Mouse (Mus musculus) hindbrain, embryonic 14.5 days (tissue): ENCODE measurements around the gene Amacr. TPM values are rescaled to one million over a fixed set of nuclear protein-coding genes. Genes with fewer than 3 reads are reported as not detected.

Source experiments
- ATAC-seq: fragments of 200-750 bp; cut with Nextera tagmentation; 2 replicates; pipeline ENCODE4 v1.8.0; 2017; ENCODE audit warnings: moderate number of reproducible peaks, mild to moderate bottlenecking, moderate TSS enrichment, moderate library complexity; ENCODE audit not compliant: low FRiP score
- DNase-seq: peaks from one replicate; pipeline ENCODE4 v3.0.0-alpha.2; 2015; ENCODE audit warnings: low spot score
- H3K27ac ChIP-seq: fragments of 300-500 bp; sonication (generic); 2 replicates; pipeline ENCODE4 v1.5.1; 2014; ENCODE audit warnings: mild to moderate bottlenecking, moderate library complexity
- H3K27me3 ChIP-seq: fragments of 300-500 bp; sonication (generic); 2 replicates; pipeline ENCODE4 v1.6.1; 2014; ENCODE audit warnings: mild to moderate bottlenecking, low read length, mixed read lengths; ENCODE audit not compliant: control insufficient read depth, insufficient read depth
- H3K36me3 ChIP-seq: fragments of 300-500 bp; sonication (generic); replicated peaks from 2 replicates; pipeline ENCODE4 v1.6.1; 2014; ENCODE audit not compliant: control insufficient read depth, insufficient read depth
- H3K4me1 ChIP-seq: fragments of 300-500 bp; sonication (generic); replicated peaks from 2 replicates; pipeline ENCODE4 v1.6.1; 2014; ENCODE audit warnings: antibody characterized with exemption, low read length, mixed read lengths; ENCODE audit not compliant: control insufficient read depth, insufficient read depth
- H3K4me2 ChIP-seq: fragments of 300-500 bp; sonication (generic); replicated peaks from 2 replicates; pipeline ENCODE4 v1.6.1; 2014; ENCODE audit warnings: mild to moderate bottlenecking, moderate library complexity
- H3K4me3 ChIP-seq: fragments of 300-500 bp; sonication (generic); replicated peaks from 2 replicates; pipeline ENCODE4 v1.5.1; 2014; ENCODE audit warnings: mild to moderate bottlenecking, low read length
- H3K9ac ChIP-seq: fragments of 300-500 bp; sonication (generic); 2 replicates; pipeline ENCODE4 v1.6.1; 2014
- H3K9me3 ChIP-seq: fragments of 300-500 bp; sonication (generic); 2 replicates; pipeline ENCODE4 v1.6.1; 2016; ENCODE audit warnings: low read length; ENCODE audit not compliant: control insufficient read depth
- WGBS: fragments of 180-500 bp; shearing (Covaris S2); extraction: QIAGEN DNeasy Blood & Tissue Kit; methylation state at CpG from one replicate; pipeline ENCODE4 v1.1.7; 2014; 5-methylcytosine and 5-hydroxymethylcytosine counted together
- polyA plus RNA-seq: library from polyadenylated mRNA; unstranded; fragments of >200 nt; fragmentation: Nextera tagmentation; extraction: Ambion mirVana; gene quantifications from 2 replicates; pipeline ENCODE4 v1.2.1, GENCODE M21; 2014

Gene Amacr
- polyA plus RNA-seq, 1 experiment from 2014 or later, result 16.7 TPM

- Histone ChIP-seq H3K36me3 (no peaks in the 10 kb centered on the region), H3K4me2 (peak overlapping the region; percentile 81), H3K27ac (no peak overlapping the region), H3K4me1 (peaks cover 15% of the 10 kb centered on the region), H3K4me3 (0 out of 2 replicates have a peak overlapping the region, but pooled peaks have one; percentile 39), H3K9me3 (no peaks in the 10 kb centered on the region), H3K9ac (no peak overlapping the region), H3K27me3 (peaks cover 42% of the 10 kb centered on the region)
- no peak for ATAC-seq
- WGBS, result 3% methylated on average over 12 of the region's 12 CpGs
- peak; percentile 92 for DNase-seq
Measured at GRCm38 (mm10) chr15:11038476-11038875, 56.9 kb downstream of the Amacr start.

GRCm38 (mm10) chr15:11040067-11040466, 58.5 kb downstream of the Amacr start:
- H3K4me2 ChIP-seq, result no peak overlapping the region
- H3K36me3 ChIP-seq, result no peaks in the 10 kb centered on the region
- H3K4me1 ChIP-seq, result peaks cover 15% of the 10 kb centered on the region
- ATAC-seq (no peak), DNase-seq (no peak)
- no peak overlapping the region for H3K9ac ChIP-seq
- no peak overlapping the region for H3K27ac ChIP-seq
- no peak overlapping the region for H3K4me3 ChIP-seq
- WGBS, result 77% methylated on average over 5 of the region's 5 CpGs
- peaks cover 33% of the 10 kb centered on the region for H3K27me3 ChIP-seq
- H3K9me3 ChIP-seq, result no peaks in the 10 kb centered on the region

- Histone ChIP-seq H3K9me3 (no peaks in the 10 kb centered on the region), H3K4me1 (peaks cover 13% of the 10 kb centered on the region), H3K27me3 (peaks cover 21% of the 10 kb centered on the region), H3K27ac (no peak overlapping the region), H3K9ac (no peak overlapping the region), H3K4me2 (no peak overlapping the region), H3K4me3 (no peak overlapping the region), H3K36me3 (no peaks in the 10 kb centered on the region)
- ATAC-seq, result no peak
- no peak for DNase-seq
- 83% methylated on average over 2 of the region's 2 CpGs for WGBS
Measured at GRCm38 (mm10) chr15:11041229-11041628, 59.7 kb downstream of the Amacr start.

- ATAC-seq, result no peak
- WGBS, result 88% methylated on average over 5 of the region's 5 CpGs
- Histone ChIP-seq H3K27me3 (peaks cover 5% of the 10 kb centered on the region), H3K9ac (no peak overlapping the region), H3K4me2 (no peak overlapping the region), H3K4me3 (no peak overlapping the region), H3K9me3 (no peaks in the 10 kb centered on the region), H3K27ac (no peak overlapping the region), H3K36me3 (no peaks in the 10 kb centered on the region), H3K4me1 (no peaks in the 10 kb centered on the region)
- no peak for DNase-seq
Measured at GRCm38 (mm10) chr15:11042828-11043227, 61.3 kb downstream of the Amacr start.

Other genes starting within 250 kb of the Amacr start
- 4.1 and 5.5 TPM in 2 replicates for gene C1qtnf3, start 29.4 kb upstream of the Amacr start, polyA plus RNA-seq
- gene Slc45a2, start 19.0 kb downstream of the Amacr start, polyA plus RNA-seq, result 0.20 and 0.23 TPM in 2 replicates
- gene Rxfp3, start 56.2 kb downstream of the Amacr start, polyA plus RNA-seq, result 4.0 and 4.3 TPM in 2 replicates
- gene Adamts12, start 83.0 kb downstream of the Amacr start, polyA plus RNA-seq, result 2.0 and 3.1 TPM in 2 replicates